In genomic region chr16:5798188-5798587, GRCm38 (mm10) we compare ENCODE assay signal across 16 mouse cellular contexts.
DNase-seq lines count a peak whose midpoint lies in the region; ATAC-seq lines count a peak whose summit lies in the region.
"Had no signal": no experiment of that assay in that cellular context is flagged by ENCODE, and none has a peak within 500 bp of the region (broad histone marks: within the 10 kb centered on the region; RNA-seq: fewer than 3 reads in every experiment).

No protein-coding gene starts in this region.

- no peak overlapping the region for H3K9ac ChIP-seq in midbrain, embryonic 11.5 days (ENCODE audit: low read length)
- H3K9ac ChIP-seq in hindbrain, embryonic 14.5 days, result no peak overlapping the region
- H3K9ac ChIP-seq in neural tube, embryonic 14.5 days (replicated peaks; ENCODE audit: low read depth, low read length), result no peak overlapping the region
- H3K9ac ChIP-seq: embryonic facial prominence, embryonic 12.5 days; liver, embryonic 14.5 days had no signal

- DNase-seq in adrenal gland, adult (ENCODE audit: inconsistent age in 2 of 2, low spot score in 1 of 2), result peak; percentile 6 to 25
- DNase-seq in adrenal gland, postnatal 14 days, result no peak
- DNase-seq in midbrain, embryonic 11.5 days (ENCODE audit: low spot score, missing footprints), result no peak
- DNase-seq in midbrain, embryonic 10.5 days (ENCODE audit: low spot score), result no peak
- peak; percentile 34 for DNase-seq in hindbrain, embryonic 14.5 days (ENCODE audit: low spot score)
- DNase-seq in kidney, adult 11 months, result no peak
- no peak for DNase-seq in yolk sac, embryonic 10.5 days (ENCODE audit: low spot score)
- DNase-seq: gastrocnemius, adult 2 months; heart, postnatal 36 days; kidney, adult 8-10 months; lung, postnatal 10 days; right cerebral cortex, adult 18-20 months had no signal

- H3K27me3 ChIP-seq in midbrain, embryonic 11.5 days (ENCODE audit: control insufficient read depth, insufficient read depth, low read length), result no peaks in the 10 kb centered on the region
- H3K27me3 ChIP-seq in midbrain, embryonic 10.5 days (ENCODE audit: low read depth, poor library complexity, severe bottlenecking), result no peaks in the 10 kb centered on the region
- no peaks in the 10 kb centered on the region for H3K27me3 ChIP-seq in hindbrain, embryonic 14.5 days (ENCODE audit: control insufficient read depth, insufficient read depth, low read length)
- no peaks in the 10 kb centered on the region for H3K27me3 ChIP-seq in neural tube, embryonic 14.5 days (ENCODE audit: control insufficient read depth, insufficient read depth, low read length)
- H3K27me3 ChIP-seq: embryonic facial prominence, embryonic 12.5 days; Patski had no signal

- H3K4me2 ChIP-seq in midbrain, embryonic 11.5 days, result no peak overlapping the region
- no peak overlapping the region for H3K4me2 ChIP-seq in hindbrain, embryonic 14.5 days (replicated peaks)
- H3K4me2 ChIP-seq in neural tube, embryonic 14.5 days (ENCODE audit: low read depth, low read length), result no peak overlapping the region
- H3K4me2 ChIP-seq: embryonic facial prominence, embryonic 12.5 days had no signal

- no peaks in the 10 kb centered on the region for H3K36me3 ChIP-seq in midbrain, embryonic 11.5 days (ENCODE audit: control insufficient read depth, insufficient read depth, low read length)
- H3K36me3 ChIP-seq in midbrain, embryonic 10.5 days, result no peaks in the 10 kb centered on the region
- no peaks in the 10 kb centered on the region for H3K36me3 ChIP-seq in hindbrain, embryonic 14.5 days (replicated peaks; ENCODE audit: control insufficient read depth, insufficient read depth)
- H3K36me3 ChIP-seq in neural tube, embryonic 14.5 days (ENCODE audit: control insufficient read depth, insufficient read depth, low read length), result no peaks in the 10 kb centered on the region
- H3K36me3 ChIP-seq: embryonic facial prominence, embryonic 12.5 days had no signal

- peak; percentile 48; the same call in 1 of the 2 replicates for ATAC-seq in midbrain, embryonic 11.5 days (ENCODE audit: low FRiP score)
- ATAC-seq in hindbrain, embryonic 14.5 days (ENCODE audit: low FRiP score), result peak; percentile 46; the same call in 1 of the 2 replicates
- no peak for ATAC-seq in neural tube, embryonic 14.5 days (ENCODE audit: low read depth)
- ATAC-seq: Patski had no signal

- no peaks in the 10 kb centered on the region for H3K4me1 ChIP-seq in midbrain, embryonic 11.5 days (ENCODE audit: control insufficient read depth, insufficient read depth, low read length)
- no peaks in the 10 kb centered on the region for H3K4me1 ChIP-seq in midbrain, embryonic 10.5 days
- H3K4me1 ChIP-seq in hindbrain, embryonic 14.5 days (replicated peaks; ENCODE audit: control insufficient read depth, insufficient read depth, low read length), result peaks cover 11% of the 10 kb centered on the region
- H3K4me1 ChIP-seq in neural tube, embryonic 14.5 days (ENCODE audit: control insufficient read depth, insufficient read depth, low read length), result 0 out of 2 replicates have a peak, but pooled peaks cover 5% of the 10 kb centered on the region
- H3K4me1 ChIP-seq: embryonic facial prominence, embryonic 12.5 days had no signal

- WGBS in midbrain, embryonic 11.5 days, result 67% methylated on average over 7 of the region's 7 CpGs
- 70% methylated on average over 7 of the region's 7 CpGs for WGBS in midbrain, embryonic 10.5 days
- 27% methylated on average over 7 of the region's 7 CpGs for WGBS in hindbrain, embryonic 14.5 days
- 36% methylated on average over 7 of the region's 7 CpGs for WGBS in neural tube, embryonic 14.5 days

- no peaks in the 10 kb centered on the region for H3K9me3 ChIP-seq in midbrain, embryonic 11.5 days (ENCODE audit: control insufficient read depth, low read length)
- H3K9me3 ChIP-seq in midbrain, embryonic 10.5 days (replicated peaks), result no peaks in the 10 kb centered on the region
- H3K9me3 ChIP-seq in hindbrain, embryonic 14.5 days (ENCODE audit: control insufficient read depth, low read length), result no peaks in the 10 kb centered on the region
- H3K9me3 ChIP-seq in neural tube, embryonic 14.5 days (ENCODE audit: control insufficient read depth, low read length), result no peaks in the 10 kb centered on the region
- H3K9me3 ChIP-seq: embryonic facial prominence, embryonic 12.5 days had no signal

- no peak overlapping the region for H3K27ac ChIP-seq in midbrain, embryonic 11.5 days (ENCODE audit: low read depth, low read length)
- no peak overlapping the region for H3K27ac ChIP-seq in midbrain, embryonic 10.5 days (replicated peaks)
- peak overlapping the region; percentile 22 for H3K27ac ChIP-seq in hindbrain, embryonic 14.5 days
- peak overlapping the region; percentile 55; the same call in 1 of the 2 replicates for H3K27ac ChIP-seq in neural tube, embryonic 14.5 days (ENCODE audit: low read depth, low read length)
- H3K27ac ChIP-seq: embryonic facial prominence, embryonic 12.5 days; gastrocnemius, adult 2 months; liver, embryonic 14.5 days had no signal

- H3K4me3 ChIP-seq in midbrain, embryonic 11.5 days (ENCODE audit: low read depth, low read length), result no peak overlapping the region
- no peak overlapping the region for H3K4me3 ChIP-seq in midbrain, embryonic 10.5 days
- H3K4me3 ChIP-seq in hindbrain, embryonic 14.5 days (replicated peaks; ENCODE audit: low read length), result no peak overlapping the region
- no peak overlapping the region for H3K4me3 ChIP-seq in neural tube, embryonic 14.5 days (ENCODE audit: low read depth, low read length)
- H3K4me3 ChIP-seq: embryonic facial prominence, embryonic 12.5 days; gastrocnemius, adult 2 months had no signal

Comparison
In these comparisons a context has a peak if more than half of its experiments do, and no peak if none do; other contexts are left out.
1. DNase-seq: peak in adrenal gland, adult (2 of 2) and hindbrain, embryonic 14.5 days (single experiment); none in adrenal gland, postnatal 14 days (single experiment), midbrain, embryonic 11.5 days (single experiment), midbrain, embryonic 10.5 days (single experiment), kidney, adult 11 months (single experiment) and yolk sac, embryonic 10.5 days (single experiment).
2. H3K27ac ChIP-seq: peak in hindbrain, embryonic 14.5 days (single experiment) and neural tube, embryonic 14.5 days (single experiment); none in midbrain, embryonic 11.5 days (single experiment) and midbrain, embryonic 10.5 days (single experiment).